Mouse (Mus musculus) activated CD4-positive, CD25-positive, alpha-beta regulatory T cell, adult 9 weeks (primary cell): ENCODE data around the gene Usp21. TPM values are rescaled to one million over a fixed set of nuclear protein-coding genes. Genes with fewer than 3 reads are reported as not detected.

Experiments used
- polyA plus RNA-seq: library from polyadenylated mRNA; unstranded; fragments of 100-300 nt; shearing (Covaris generic); gene quantifications from one replicate; pipeline ENCODE4 v1.2.1, GENCODE M21; 2017

Usp21 gene
- polyA plus RNA-seq: 63.3 TPM

GRCm38 (mm10) chr1:171287136-171288081 lies at the start of gene Usp21:
Gene Usp21, minus strand, starts transcription at chr1:171287991.

GRCm38 (mm10) chr1:171328839-171329432 lies 41.1 kb upstream of the Usp21 start, which contains the start of gene Dedd:
Gene Dedd, plus strand, starts transcription at chr1:171329145.

GRCm38 (mm10) chr1:171294298-171295062 lies 6.7 kb upstream of the Usp21 start, which contains the start of gene Ufc1:
Gene Ufc1, minus strand, starts transcription at chr1:171295024.

GRCm38 (mm10) chr1:171280916-171281527 lies 6.8 kb downstream of the Usp21 start, which contains the start of gene Ppox:
Gene Ppox, minus strand, starts transcription at chr1:171281186.

GRCm38 (mm10) chr1:171269848-171270572 lies 17.8 kb downstream of the Usp21 start, which contains the start of gene B4galt3:
Gene B4galt3, plus strand, starts transcription at chr1:171270328.

GRCm38 (mm10) chr1:171250680-171251593 lies 36.9 kb downstream of the Usp21 start, which contains the start of gene Ndufs2:
Gene Ndufs2, minus strand, starts transcription at chr1:171251388.

GRCm38 (mm10) chr1:171249913-171250600 lies 37.7 kb downstream of the Usp21 start, which contains the start of gene Adamts4:
Gene Adamts4, plus strand, starts transcription at chr1:171250421.

GRCm38 (mm10) chr1:171234126-171234525 lies 53.7 kb downstream of the Usp21 start, which contains the start of gene Fcer1g:
Gene Fcer1g, minus strand, starts transcription at chr1:171234365.

Other genes starting within 250 kb of the Usp21 start
- gene Fcgr3, start 223.1 kb downstream of the Usp21 start, polyA plus RNA-seq: 1.9 TPM
- 2.1 TPM for gene Cfap126, start 174.1 kb downstream of the Usp21 start, polyA plus RNA-seq
- 173 TPM for gene Sdhc, start 137.4 kb downstream of the Usp21 start, polyA plus RNA-seq
- not detected for gene Mpz, start 137.3 kb downstream of the Usp21 start, polyA plus RNA-seq
- not detected for gene Pcp4l1, start 91.7 kb downstream of the Usp21 start, polyA plus RNA-seq
- 0.38 TPM for gene Nr1i3, start 74.0 kb downstream of the Usp21 start, polyA plus RNA-seq
- gene Tomm40l, start 65.5 kb downstream of the Usp21 start, polyA plus RNA-seq: 38.8 TPM
- gene Apoa2, start 62.9 kb downstream of the Usp21 start, polyA plus RNA-seq: not detected
- gene Fcer1g, start 53.6 kb downstream of the Usp21 start, polyA plus RNA-seq: 10.2 TPM
- gene Adamts4, start 37.6 kb downstream of the Usp21 start, polyA plus RNA-seq: not detected
- gene Ndufs2, start 36.6 kb downstream of the Usp21 start, polyA plus RNA-seq: 185 TPM
- 44.0 TPM for gene B4galt3, start 17.7 kb downstream of the Usp21 start, polyA plus RNA-seq
- gene Ppox, start 6.8 kb downstream of the Usp21 start, polyA plus RNA-seq: 71.0 TPM
- gene Ufc1, start 7.0 kb upstream of the Usp21 start, polyA plus RNA-seq: 67.8 TPM
- 41.6 TPM for gene Dedd, start 41.2 kb upstream of the Usp21 start, polyA plus RNA-seq
- gene Nit1, start 57.7 kb upstream of the Usp21 start, polyA plus RNA-seq: 57.0 TPM
- gene Pfdn2, start 57.7 kb upstream of the Usp21 start, polyA plus RNA-seq: 113 TPM
- gene Klhdc9, start 72.8 kb upstream of the Usp21 start, polyA plus RNA-seq: 0.24 TPM
- 0.17 TPM for gene Nectin4, start 82.1 kb upstream of the Usp21 start, polyA plus RNA-seq
- gene Arhgap30, start 101.0 kb upstream of the Usp21 start, polyA plus RNA-seq: 268 TPM
- gene Usf1, start 123.3 kb upstream of the Usp21 start, polyA plus RNA-seq: 97.6 TPM
- 4.0 TPM for gene Tstd1, start 130.9 kb upstream of the Usp21 start, polyA plus RNA-seq
- 0.40 TPM for gene F11r, start 149.5 kb upstream of the Usp21 start, polyA plus RNA-seq
- gene Alyref2, start 215.5 kb upstream of the Usp21 start, polyA plus RNA-seq: 9.2 TPM
- not detected for gene Itln1, start 247.3 kb upstream of the Usp21 start, polyA plus RNA-seq